Mouse (Mus musculus): ENCODE data around the gene Chmp2b. TPM values are rescaled to one million over a fixed set of nuclear protein-coding genes. Genes with fewer than 3 reads are reported as not detected.

Gene Chmp2b
- polyA plus RNA-seq (2015; fragmentation: Nextera tagmentation; extraction: Ambion mirVana), result 65.8 and 79.3 TPM in 2 replicates

GRCm38 (mm10) chr16:65561963-65562863, at the start of gene Chmp2b:
Chmp2b (minus strand) TSS chr16:65562726.

GRCm38 (mm10) chr16:65520211-65520610, 42.3 kb downstream of the Chmp2b start, which contains the start of gene Pou1f1:
Pou1f1 (plus strand) TSS chr16:65520511.

Other genes with a start within 250 kb of the Chmp2b start
- gene Pou1f1, start 42.2 kb downstream of the Chmp2b start, polyA plus RNA-seq (2015; fragmentation: Nextera tagmentation; extraction: Ambion mirVana), result not detected in 2 replicates

Measured in adrenal gland, postnatal 0 days (tissue).